In the genomic region with DNA sequence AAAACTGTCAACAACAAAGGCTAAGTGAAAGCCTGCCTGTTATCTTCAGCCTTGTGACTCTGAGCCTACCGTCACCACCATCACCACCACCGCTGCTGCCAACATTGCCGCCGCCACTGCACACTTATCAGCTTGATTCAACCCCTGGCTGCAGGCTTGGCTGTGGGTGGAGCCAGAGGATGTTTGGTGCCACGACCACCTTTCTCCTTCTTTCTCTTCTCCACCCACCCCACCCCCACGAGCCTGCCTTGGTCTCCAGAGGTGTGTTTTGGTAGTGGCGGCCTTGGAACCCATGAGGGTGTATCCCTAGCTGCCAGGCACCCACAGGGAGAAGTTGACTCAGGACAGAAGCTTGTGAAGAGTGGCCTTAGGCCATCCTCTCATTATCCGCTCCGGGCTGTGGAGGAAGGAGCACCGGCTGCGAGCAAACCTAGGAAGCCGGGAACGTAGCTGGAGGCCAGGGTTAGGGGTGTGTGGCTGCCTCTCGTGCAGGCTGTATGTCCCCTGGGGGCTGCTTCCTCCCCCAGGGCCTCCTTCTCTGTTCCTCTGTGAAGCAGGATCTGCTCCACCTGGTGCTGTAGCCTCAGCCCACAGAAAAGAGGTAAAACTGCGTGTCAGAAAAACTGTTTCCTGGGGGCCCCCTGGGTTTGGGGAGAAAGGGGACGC, we compare ENCODE assay signal across 10 mouse cellular contexts. TPM values are rescaled to one million over a fixed set of nuclear protein-coding genes. Genes with fewer than 3 reads are reported as not detected.
A peak's percentile ranks its signal among the peaks of the same experiment; 100 is the strongest.
DNase-seq lines count a peak whose midpoint lies in the region; ATAC-seq and TF ChIP-seq lines count a peak whose summit lies in the region.
"Had no signal": no experiment of that assay in that cellular context is flagged by ENCODE, and none has a peak within 500 bp of the region (broad histone marks: within the 10 kb centered on the region; RNA-seq: fewer than 3 reads in every experiment).

No protein-coding gene starts in this region.

- DNase-seq in adrenal gland, postnatal 25 days: peak; percentile 48
- no peak for DNase-seq in adrenal gland, adult 8-10 months
- no peak for DNase-seq in layer of hippocampus, postnatal 14 days (ENCODE audit: low spot score in 2 of 2)
- no peak for DNase-seq in right cerebral cortex, postnatal 4 days
- no peak for DNase-seq in cerebellum, adult 11 months
- DNase-seq: cerebellum, postnatal 14 days; right cerebral cortex, adult 18-20 months had no signal

- H3K36me3 ChIP-seq in E14TG2a.4 (ENCODE audit: insufficient read depth, low read length): peaks cover 15% of the 10 kb centered on the region
- H3K36me3 ChIP-seq in heart, embryonic 14.5 days (ENCODE audit: control insufficient read depth, insufficient read depth, low read length): no peaks in the 10 kb centered on the region

- H3K4me2 ChIP-seq in heart, embryonic 14.5 days (ENCODE audit: low read length): no peak overlapping the region

- 38% methylated on average over 16 of the region's 16 CpGs for WGBS in heart, embryonic 14.5 days

- TF ChIP-seq CTCF in E14TG2a.4 (conservative IDR thresholded peaks at IDR 0.05; ENCODE audit: low read length): no peak

- H3K9me3 ChIP-seq in E14TG2a.4 (ENCODE audit: low read length): peaks cover 18% of the 10 kb centered on the region
- no peaks in the 10 kb centered on the region for H3K9me3 ChIP-seq in heart, embryonic 14.5 days (ENCODE audit: control insufficient read depth, low read length)

- peaks cover 82% of the 10 kb centered on the region for H3K4me1 ChIP-seq in E14TG2a.4 (replicated peaks; ENCODE audit: low read depth, low read length)
- peaks cover 63 to 82% of the 10 kb centered on the region in 2 experiments for H3K4me1 ChIP-seq in heart, embryonic 14.5 days (ENCODE audit: control insufficient read depth in 2 of 2, insufficient read depth in 2 of 2, low read length in 2 of 2)

- H3K27me3 ChIP-seq in E14TG2a.4 (ENCODE audit: insufficient read depth, low read length): no peaks in the 10 kb centered on the region
- no peaks in the 10 kb centered on the region for H3K27me3 ChIP-seq in heart, embryonic 14.5 days (ENCODE audit: control insufficient read depth, insufficient read depth, low read length)

- H3K9ac ChIP-seq in heart, embryonic 14.5 days (ENCODE audit: low read length): peak overlapping the region; percentile 6; the same call in 1 of the 2 replicates

- H3K4me3 ChIP-seq in E14TG2a.4 (replicated peaks; ENCODE audit: low read length): peak overlapping the region; percentile 69
- no peak overlapping the region for H3K4me3 ChIP-seq in heart, embryonic 14.5 days (ENCODE audit: control insufficient read depth in 1 of 2, insufficient read depth in 1 of 2, low read depth in 1 of 2, low read length in 2 of 2)

- H3K27ac ChIP-seq in heart, embryonic 14.5 days (replicated peaks in 1 of 2; ENCODE audit: control insufficient read depth in 1 of 2, insufficient read depth in 1 of 2, low read depth in 2 of 2, low read length in 2 of 2): peak overlapping the region; percentile 69 to 71

- ATAC-seq in heart, embryonic 14.5 days (ENCODE audit: insufficient number of reproducible peaks, insufficient read depth, low FRiP score, low read depth): no peak
- peak; percentile 27 for ATAC-seq in megakaryocyte progenitor cell, adult 5-6 weeks (replicated peaks; ENCODE audit: poor library complexity)

RNA-seq across cellular contexts. Expression of gene Irf2bpl, which starts 54.9 kb away (rescaled TPM):
- 65.4 and 74.6 TPM in 2 replicates for total RNA-seq in adrenal gland, postnatal 25 days (2021)
- total RNA-seq in adrenal gland, adult 8-10 months (2022): 10 to 100 TPM; 69.8 to 92.2 (median 82.8) TPM
- 32.8 and 36.1 TPM in 2 replicates for polyA plus RNA-seq in heart, embryonic 14.5 days (2014; fragmentation: Nextera tagmentation; extraction: Ambion mirVana)
- total RNA-seq in megakaryocyte progenitor cell, adult 5-6 weeks (2015): 1.4 and 1.8 TPM in 2 replicates
- 1.6 and 1.7 TPM in 2 replicates for total RNA-seq in megakaryocyte progenitor cell, adult 5-6 weeks (2017)
- total RNA-seq in layer of hippocampus, postnatal 14 days (2021): 10 to 100 TPM; 64.9 to 65.1 TPM

Comparison
In these comparisons a context has a peak if more than half of its experiments do, and no peak if none do; other contexts are left out.
1. RNA of gene Irf2bpl, which starts 54.9 kb away (total RNA-seq): 69.8 to 92.2 TPM in adrenal gland, adult 8-10 months, 65.4 to 74.6 TPM in adrenal gland, postnatal 25 days and 64.9 to 65.1 TPM in layer of hippocampus, postnatal 14 days; 1.4 to 1.8 TPM in megakaryocyte progenitor cell, adult 5-6 weeks; every median in the first group is over 10 times any median in the second.